Mouse (Mus musculus) cerebellum, adult 9-10 months (tissue): Measurements from ENCODE around the gene Thrap3.
"Not testable (repeated sequence)": the region's sequence is repeated elsewhere in the genome, so short reads cannot be mapped to it uniquely, and the experiment has no call there.

Experiments used
- DNase-seq: peaks from one replicate; pipeline ENCODE4 v3.0.0; 2022

The Thrap3 gene

GRCm38 (mm10) chr4:126202303-126203181, at the start of gene Thrap3:
Gene Thrap3, minus strand, starts transcription at chr4:126202760.
- peak; percentile 99 for DNase-seq

GRCm38 (mm10) chr4:126251655-126252254, 49.2 kb upstream of the Thrap3 start:
- no peak for DNase-seq

GRCm38 (mm10) chr4:126250659-126251058, 48.1 kb upstream of the Thrap3 start:
- no peak for DNase-seq

GRCm38 (mm10) chr4:126248261-126248868, 45.8 kb upstream of the Thrap3 start:
- no peak for DNase-seq

- DNase-seq: no peak
Observed at GRCm38 (mm10) chr4:126246202-126246889, 43.8 kb upstream of the Thrap3 start.

- peak; percentile 79 for DNase-seq
Observed at GRCm38 (mm10) chr4:126242510-126242909, 40.0 kb upstream of the Thrap3 start.

- DNase-seq: no peak
Observed at GRCm38 (mm10) chr4:126241956-126242355, 39.4 kb upstream of the Thrap3 start.

- no peak for DNase-seq
Observed at GRCm38 (mm10) chr4:126239862-126240475, 37.4 kb upstream of the Thrap3 start.

- peak; percentile 27 for DNase-seq
Observed at GRCm38 (mm10) chr4:126237721-126238242, 35.2 kb upstream of the Thrap3 start.

- peak; percentile 38 for DNase-seq
Observed at GRCm38 (mm10) chr4:126236467-126237280, 34.1 kb upstream of the Thrap3 start.

- DNase-seq: no peak
Observed at GRCm38 (mm10) chr4:126235191-126235590, 32.6 kb upstream of the Thrap3 start.

GRCm38 (mm10) chr4:126234496-126235175, 32.1 kb upstream of the Thrap3 start:
- peak; percentile 30 for DNase-seq

GRCm38 (mm10) chr4:126233676-126234308, 31.2 kb upstream of the Thrap3 start:
- DNase-seq: peak; percentile 22

- DNase-seq: peak; percentile 34
Observed at GRCm38 (mm10) chr4:126229900-126230299, 27.3 kb upstream of the Thrap3 start.

GRCm38 (mm10) chr4:126228144-126228543, 25.6 kb upstream of the Thrap3 start:
- peak; percentile 48 for DNase-seq

GRCm38 (mm10) chr4:126227077-126227761, 24.7 kb upstream of the Thrap3 start:
- peak; percentile 95 for DNase-seq

GRCm38 (mm10) chr4:126226640-126227039, 24.1 kb upstream of the Thrap3 start:
- DNase-seq: no peak

GRCm38 (mm10) chr4:126222631-126223030, 20.1 kb upstream of the Thrap3 start:
- DNase-seq: no peak

- DNase-seq: no peak
Observed at GRCm38 (mm10) chr4:126220045-126220444, 17.5 kb upstream of the Thrap3 start.

- not testable (repeated sequence) for DNase-seq
Observed at GRCm38 (mm10) chr4:126219540-126219939, 17.0 kb upstream of the Thrap3 start.
